Mouse (Mus musculus) CH12.LX (cell line): ENCODE measurements around the gene Pde5a. TPM values are rescaled to one million over a fixed set of nuclear protein-coding genes. Genes with fewer than 3 reads are reported as not detected.

Experiments used
- DNase-seq: peaks from one replicate; pipeline ENCODE4 v3.0.0-alpha.2; 2013; ENCODE audit errors: extremely low read depth
- H3K27ac ChIP-seq: 2 replicates; pipeline ENCODE4 v1.5.1; 2012; ENCODE audit warnings: low read depth, mild to moderate bottlenecking, control low read depth, moderate library complexity; ENCODE audit not compliant: insufficient read depth
- H3K27me3 ChIP-seq: replicated peaks from 2 replicates; pipeline ENCODE3; 2012; ENCODE audit warnings: inconsistent platforms
- H3K36me3 ChIP-seq, 2 experiments: replicated peaks in 1 of 2; 2 replicates each; pipeline versions ENCODE3 to v1.6.1; 2012; ENCODE audit warnings: inconsistent platforms in 1 of 2, low read length in 1 of 2, mild to moderate bottlenecking in 1 of 2, mixed read lengths in 1 of 2, moderate library complexity in 1 of 2; ENCODE audit not compliant: control insufficient read depth in 1 of 2, insufficient read depth in 1 of 2
- H3K4me1 ChIP-seq, 2 experiments: 2 replicates each; pipeline ENCODE4 v1.6.1; 2012; ENCODE audit warnings: inconsistent platforms in 1 of 2, moderate library complexity in 1 of 2; ENCODE audit not compliant: insufficient read depth in 2 of 2, control insufficient read depth in 1 of 2
- H3K4me2 ChIP-seq: 2 replicates; pipeline ENCODE4 v1.6.1; 2012; ENCODE audit warnings: low read depth, mild to moderate bottlenecking, control low read depth; ENCODE audit not compliant: poor library complexity, insufficient read depth, severe bottlenecking
- H3K4me3 ChIP-seq, 3 experiments: fragments of 150-350 bp in 1 of 3; sonication (generic) in 1 of 3; replicated peaks in 1 of 3; 2 replicates each; pipeline versions ENCODE3 to v1.5.1; 2011 to 2012; ENCODE audit warnings: low read depth in 2 of 3, low read length in 2 of 3, mild to moderate bottlenecking in 2 of 3, moderate library complexity in 2 of 3, control low read depth in 1 of 3, improper control_type of control experiment in 1 of 3, inconsistent platforms in 1 of 3, mixed read lengths in 1 of 3; ENCODE audit not compliant: poor library complexity in 1 of 3
- H3K79me2 ChIP-seq: replicated peaks from 2 replicates; pipeline ENCODE4 v1.6.1; 2012; ENCODE audit warnings: mild to moderate bottlenecking, moderate library complexity; ENCODE audit not compliant: control insufficient read depth, poor library complexity, insufficient read depth, severe bottlenecking; ENCODE audit errors: extremely low read depth
- H3K9ac ChIP-seq: 2 replicates; pipeline ENCODE4 v1.6.1; 2012; ENCODE audit warnings: low read depth, mild to moderate bottlenecking, control low read depth, moderate library complexity; ENCODE audit not compliant: insufficient read depth
- H3K9me3 ChIP-seq: replicated peaks from 2 replicates; pipeline ENCODE3; 2012; ENCODE audit warnings: low read length, inconsistent platforms, mixed read lengths
- CHD1 ChIP-seq: IDR thresholded peaks from 2 replicates; pipeline ENCODE4 v1.6.1; 2012; ENCODE audit warnings: low read depth, low read length, improper control_type of control experiment, inconsistent platforms
- CHD2 ChIP-seq: IDR thresholded peaks from 2 replicates; pipeline ENCODE4 v1.6.1; 2011; ENCODE audit warnings: low read length, improper control_type of control experiment
- E2F4 ChIP-seq: IDR thresholded peaks from 2 replicates; pipeline ENCODE4 v1.6.1; 2011; ENCODE audit warnings: low read depth, low read length, improper control_type of control experiment; ENCODE audit not compliant: insufficient replicate concordance
- ELF1 ChIP-seq: IDR thresholded peaks from 2 replicates; pipeline ENCODE4 v1.6.1; 2014; ENCODE audit warnings: low read depth, mild to moderate bottlenecking, inconsistent platforms, low read length, improper control_type of control experiment
- HCFC1 ChIP-seq: IDR thresholded peaks from 2 replicates; pipeline ENCODE4 v1.6.1; 2012; ENCODE audit warnings: low read depth, mild to moderate bottlenecking, inconsistent platforms, low read length, improper control_type of control experiment
- IRF4 ChIP-seq: IDR thresholded peaks from 2 replicates; pipeline ENCODE4 v1.6.1; 2014; ENCODE audit warnings: low read depth, mild to moderate bottlenecking, inconsistent platforms, low read length, improper control_type of control experiment
- MAFK ChIP-seq: IDR thresholded peaks from 2 replicates; pipeline ENCODE4 v1.6.1; 2011; ENCODE audit warnings: low read length, improper control_type of control experiment; ENCODE audit not compliant: insufficient replicate concordance
- MAX ChIP-seq: IDR thresholded peaks from 2 replicates; pipeline ENCODE4 v1.6.1; 2011; ENCODE audit warnings: low read length, improper control_type of control experiment
- MAZ ChIP-seq: IDR thresholded peaks from 2 replicates; pipeline ENCODE4 v1.6.1; 2012; ENCODE audit warnings: low read depth, mild to moderate bottlenecking, inconsistent platforms, low read length, improper control_type of control experiment, moderate library complexity
- MEF2A ChIP-seq: IDR thresholded peaks from 2 replicates; pipeline ENCODE4 v1.6.1; 2014; ENCODE audit warnings: low read depth, mild to moderate bottlenecking, inconsistent platforms, low read length, improper control_type of control experiment, borderline replicate concordance
- MYC ChIP-seq: IDR thresholded peaks from 2 replicates; pipeline ENCODE4 v1.6.1; 2011; ENCODE audit warnings: low read depth, mild to moderate bottlenecking, improper control_type of control experiment, low read length
- NELFE ChIP-seq: IDR thresholded peaks from 2 replicates; pipeline ENCODE4 v1.6.1; 2011; ENCODE audit warnings: low read depth, low read length, improper control_type of control experiment
- NRF1 ChIP-seq: IDR thresholded peaks from 2 replicates; pipeline ENCODE4 v1.6.1; 2014; ENCODE audit warnings: low read depth, mild to moderate bottlenecking, inconsistent platforms, low read length, improper control_type of control experiment, moderate library complexity
- PAX5 ChIP-seq: IDR thresholded peaks from 2 replicates; pipeline ENCODE4 v1.6.1; 2012; ENCODE audit warnings: low read length, inconsistent platforms, mixed read lengths
- POLR2A ChIP-seq: IDR thresholded peaks from 2 replicates; pipeline ENCODE4 v1.6.1; 2011; ENCODE audit warnings: low read depth, mild to moderate bottlenecking, improper control_type of control experiment, low read length
- POLR2AphosphoS2 ChIP-seq: IDR thresholded peaks from 2 replicates; pipeline ENCODE4 v1.6.1; 2011; ENCODE audit warnings: low read depth, low read length, improper control_type of control experiment
- RCOR1 ChIP-seq: conservative IDR thresholded peaks from 2 replicates; pipeline ENCODE4 v1.6.1; 2012; ENCODE audit warnings: low read depth, mild to moderate bottlenecking, inconsistent platforms, low read length, improper control_type of control experiment
- SIN3A ChIP-seq: IDR thresholded peaks from 2 replicates; pipeline ENCODE4 v1.6.1; 2012; ENCODE audit warnings: low read length, improper control_type of control experiment, inconsistent platforms
- SMC3 ChIP-seq: IDR thresholded peaks from 2 replicates; pipeline ENCODE4 v1.6.1; 2011; ENCODE audit warnings: low read depth, low read length, improper control_type of control experiment
- TBP ChIP-seq: conservative IDR thresholded peaks from 2 replicates; pipeline ENCODE4 v1.6.1; 2011; ENCODE audit warnings: low read depth, low read length, improper control_type of control experiment
- TCF12 ChIP-seq: IDR thresholded peaks from 2 replicates; pipeline ENCODE4 v1.6.1; 2014; ENCODE audit warnings: low read depth, mild to moderate bottlenecking, inconsistent platforms, low read length, improper control_type of control experiment
- USF2 ChIP-seq: conservative IDR thresholded peaks from 2 replicates; pipeline ENCODE4 v1.6.1; 2011; ENCODE audit warnings: low read depth, low read length, improper control_type of control experiment
- ZNF384 ChIP-seq: IDR thresholded peaks from 2 replicates; pipeline ENCODE4 v1.6.1; 2012; ENCODE audit warnings: low read depth, low read length, improper control_type of control experiment, inconsistent platforms
- dilution Hi-C: fragments of 300-500 bp; cut with MboI; formaldehyde crosslinking; loops from 2 replicates; pipeline ENCODE4 v1.14.3; 2020; ENCODE audit warnings: low sequenced_read_pairs; ENCODE audit not compliant: extremely low pct_unique_long_range_greater_than_20kb, extremely low pct_ligation_motif_present
- in situ Hi-C: fragments of 300-500 bp; cut with MboI; formaldehyde crosslinking; loops from 3 replicates; pipeline ENCODE4 v1.14.3; 2019; ENCODE audit warnings: low sequenced_read_pairs, low pct_ligation_motif_present, low pct_unique_long_range_greater_than_20kb, mixed read lengths
- polyA plus RNA-seq: library from polyadenylated mRNA; unstranded; fragments of >175 nt; gene quantifications from 2 replicates; pipeline ENCODE4 v1.2.1, GENCODE M21; 2012; ENCODE audit warnings: low read depth; ENCODE audit not compliant: insufficient read length
- total RNA-seq, 2 experiments: library from RNA; depleted of rRNA; stranded (reverse); fragments of 300-350 nt in 1 of 2; fragments of >200 nt in 1 of 2; gene quantifications; 2 replicates each; pipeline ENCODE4 v1.2.3; 2012 to 2014

The Pde5a gene
- total and polyA plus RNA-seq, 3 experiments: 0.60 to 1.1 (median 1.0) TPM

DNA sequence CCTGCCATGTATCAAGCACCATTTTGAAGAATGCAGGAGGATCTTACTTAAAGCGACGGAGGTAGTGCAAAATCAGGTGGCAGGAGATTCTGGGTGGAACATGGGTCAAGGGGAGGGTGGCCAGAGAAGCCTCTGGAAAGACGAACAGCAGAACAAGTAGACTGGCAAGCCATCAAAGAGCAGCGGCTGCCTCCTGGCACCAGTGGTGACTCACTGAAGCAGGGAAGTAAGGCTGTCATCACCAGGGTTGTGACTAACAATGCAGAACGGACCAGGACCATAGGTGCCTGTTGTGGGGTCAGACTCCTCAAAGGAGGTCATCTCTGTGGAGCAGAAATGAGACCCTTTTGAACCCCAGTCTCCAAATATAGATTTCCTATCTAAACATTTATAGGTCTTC is 89.5 kb downstream of the Pde5a start:
- Histone ChIP-seq H3K9ac (no peak overlapping the region), H3K79me2 (no peaks in the 10 kb centered on the region; the same call in 1 of the 2 replicates), H3K4me3 (no peak overlapping the region), H3K4me2 (no peak overlapping the region), H3K27me3 (no peaks in the 10 kb centered on the region), H3K9me3 (no peaks in the 10 kb centered on the region), H3K4me1 (0 out of 4 replicates have a peak, but pooled peaks cover 0 to 2% of the 10 kb centered on the region in 2 experiments), H3K27ac (no peak overlapping the region), H3K36me3 (no peaks in the 10 kb centered on the region)
- TF ChIP-seq RCOR1 (no peak), POLR2AphosphoS2 (no peak), MAFK (no peak), MEF2A (no peak), NELFE (no peak), TCF12 (no peak), MYC (no peak)
- DNase-seq: no peak
- dilution Hi-C loops (no loop called here), in situ Hi-C loops (no loop called here)

DNA sequence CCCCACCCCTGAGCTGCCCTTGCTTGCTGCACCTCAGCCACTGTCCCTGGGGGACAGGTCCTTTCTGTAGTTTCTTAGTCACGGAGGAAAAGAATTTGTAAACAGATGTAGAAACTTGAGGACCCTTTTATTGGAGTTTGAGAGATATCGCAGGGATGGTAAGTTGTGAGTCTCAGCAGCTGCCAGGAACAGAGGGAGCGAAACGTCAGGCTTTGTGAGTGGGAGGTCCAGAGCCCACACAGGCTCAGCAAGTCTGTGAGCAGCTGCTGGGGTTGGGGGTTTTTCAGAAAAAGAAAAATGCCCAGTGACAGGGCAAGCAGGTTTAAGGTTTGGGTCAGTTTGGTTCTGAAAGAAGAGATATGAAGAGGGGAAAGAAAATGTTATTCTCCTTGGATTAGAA is 92.0 kb downstream of the Pde5a start:
- Histone ChIP-seq H3K4me3 (no peak overlapping the region), H3K9me3 (no peaks in the 10 kb centered on the region), H3K36me3 (no peaks in the 10 kb centered on the region), H3K9ac (no peak overlapping the region), H3K4me2 (no peak overlapping the region), H3K27me3 (no peaks in the 10 kb centered on the region), H3K79me2 (no peaks in the 10 kb centered on the region), H3K27ac (no peak overlapping the region), H3K4me1 (0 out of 4 replicates have a peak, but pooled peaks cover 0 to 2% of the 10 kb centered on the region in 2 experiments)
- in situ Hi-C loops: no loop called here
- no peak for TF ChIP-seq NRF1
- TF ChIP-seq CHD2: no peak
- TF ChIP-seq SMC3: no peak
- no peak for TF ChIP-seq POLR2A
- no peak for TF ChIP-seq ZNF384
- TF ChIP-seq MAX: no peak
- no peak for DNase-seq
- dilution Hi-C loops: no loop called here

DNA sequence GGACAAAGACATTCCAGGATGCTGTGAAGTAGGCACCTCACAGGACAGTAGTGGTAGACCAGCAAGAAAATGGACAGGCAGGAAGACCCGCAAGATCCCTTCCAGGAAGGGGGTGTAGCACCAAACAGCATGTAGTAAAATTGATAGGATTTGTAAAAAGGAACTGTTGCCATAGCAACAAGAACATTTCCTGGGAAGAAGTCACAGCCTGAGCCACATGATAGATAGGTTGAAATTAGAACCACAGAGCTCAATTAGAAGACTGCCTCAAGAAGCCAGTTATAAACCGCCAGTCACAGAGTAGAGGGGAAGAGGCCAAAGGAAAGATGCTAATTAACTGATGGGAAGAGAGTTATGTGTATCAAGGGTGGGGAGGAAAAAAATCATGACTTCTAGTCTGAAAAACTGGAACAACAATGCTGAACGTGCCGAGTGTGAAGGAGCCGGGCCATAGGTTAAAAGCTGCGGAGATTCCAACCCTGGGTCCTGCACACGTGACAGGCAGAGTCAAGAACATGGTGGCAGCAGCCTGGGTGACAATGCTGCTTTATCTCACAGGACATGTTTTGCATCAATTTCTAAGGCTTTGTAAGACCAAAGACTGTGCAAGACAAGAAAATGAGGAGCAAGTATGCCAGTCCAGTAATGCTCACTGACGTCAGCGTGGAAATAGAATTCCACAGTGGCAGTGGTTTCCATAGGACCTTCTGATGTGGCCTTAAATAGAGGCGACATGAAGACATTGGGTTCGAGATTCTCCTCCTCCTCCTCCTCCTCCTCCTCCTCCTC is 99.7 kb downstream of the Pde5a start:
- H3K36me3 ChIP-seq: no peaks in the 10 kb centered on the region
- 0 out of 4 replicates have a peak, but pooled peaks cover 0 to 2% of the 10 kb centered on the region in 2 experiments for H3K4me1 ChIP-seq
- H3K27me3 ChIP-seq: no peaks in the 10 kb centered on the region
- TF ChIP-seq E2F4 (no peak), MAFK (no peak), MAZ (no peak), RCOR1 (no peak), HCFC1 (no peak), SMC3 (no peak), TCF12 (no peak), ELF1 (no peak), POLR2A (no peak), IRF4 (no peak), USF2 (no peak), TBP (no peak), MEF2A (no peak), CHD1 (no peak), SIN3A (no peak), PAX5 (no peak)
- H3K27ac ChIP-seq: no peak overlapping the region
- H3K9me3 ChIP-seq: no peaks in the 10 kb centered on the region
- no peaks in the 10 kb centered on the region for H3K79me2 ChIP-seq
- H3K4me2 ChIP-seq: no peak overlapping the region
- no peak overlapping the region for H3K4me3 ChIP-seq
- in situ Hi-C loops (no loop called here), dilution Hi-C loops (no loop called here)
- DNase-seq: no peak
- H3K9ac ChIP-seq: no peak overlapping the region
